Mouse (Mus musculus) adrenal gland, postnatal 36 days (tissue): ENCODE measurements around the gene Sds. TPM values are rescaled to one million over a fixed set of nuclear protein-coding genes. Genes with fewer than 3 reads are reported as not detected.

ENCODE experiments used
- DNase-seq, 2 experiments: peaks; one replicate each; pipeline ENCODE4 v3.0.0; 2021; ENCODE audit warnings: mixed read lengths in 1 of 2
- total RNA-seq, 2 experiments: library from RNA; stranded (reverse); gene quantifications; 2 replicates each; pipeline ENCODE4 v1.2.3; 2021

The Sds gene
- total RNA-seq, 2 experiments from 2014 or later, result 1.3 TPM; not detected in 1

GRCm38 (mm10) chr5:120439887-120440670, 36.2 kb upstream of the Sds start:
- peak; percentile 35 to 46 for DNase-seq

GRCm38 (mm10) chr5:120440733-120441132, 35.6 kb upstream of the Sds start:
- peak; percentile 94 to 95 for DNase-seq

GRCm38 (mm10) chr5:120447305-120447704, 29.0 kb upstream of the Sds start:
- no peak for DNase-seq

GRCm38 (mm10) chr5:120454756-120455337, 21.5 kb upstream of the Sds start:
- DNase-seq, result no peak

GRCm38 (mm10) chr5:120456253-120456652, 20.1 kb upstream of the Sds start:
- DNase-seq, result no peak

- DNase-seq, result peak; percentile 28 to 65
Observed at GRCm38 (mm10) chr5:120456841-120457554, 19.3 kb upstream of the Sds start.

GRCm38 (mm10) chr5:120457628-120458027, 18.7 kb upstream of the Sds start:
- DNase-seq, result peak; percentile 65 to 78

- DNase-seq, result peak; percentile 46 to 47
Observed at GRCm38 (mm10) chr5:120459133-120459532, 17.2 kb upstream of the Sds start.

- DNase-seq, result no peak
Observed at GRCm38 (mm10) chr5:120461902-120462301, 14.4 kb upstream of the Sds start.

GRCm38 (mm10) chr5:120464321-120464720, 12.0 kb upstream of the Sds start:
- DNase-seq, result peak in 1 of 2 experiments; percentile 40

- DNase-seq, result peak in 1 of 2 experiments; percentile 64
Observed at GRCm38 (mm10) chr5:120465062-120465461, 11.3 kb upstream of the Sds start.

- peak; percentile 89 to 90 for DNase-seq
Observed at GRCm38 (mm10) chr5:120465860-120466259, 10.5 kb upstream of the Sds start.

GRCm38 (mm10) chr5:120467026-120467425, 9.3 kb upstream of the Sds start:
- DNase-seq, result peak; percentile 68 to 79

- no peak for DNase-seq
Observed at GRCm38 (mm10) chr5:120468336-120468735, 8.0 kb upstream of the Sds start.

- DNase-seq, result no peak
Observed at GRCm38 (mm10) chr5:120468830-120469229, 7.5 kb upstream of the Sds start.

- no peak for DNase-seq
Observed at GRCm38 (mm10) chr5:120471538-120471937, 4.8 kb upstream of the Sds start.

- peak; percentile 32 to 33 for DNase-seq
Observed at GRCm38 (mm10) chr5:120472770-120473169, 3.6 kb upstream of the Sds start, which contains the start of gene Sdsl. TSS of gene Sdsl (minus strand) at chr5:120472810.

- no peak for DNase-seq
Observed at GRCm38 (mm10) chr5:120473361-120473760, 3.0 kb upstream of the Sds start.

- no peak for DNase-seq
Observed at GRCm38 (mm10) chr5:120475861-120476260, 465 bp upstream of the Sds start.

GRCm38 (mm10) chr5:120477993-120478392, 1.7 kb downstream of the Sds start:
- DNase-seq, result no peak

- DNase-seq, result no peak
Observed at GRCm38 (mm10) chr5:120479538-120479937, 3.2 kb downstream of the Sds start.

- no peak for DNase-seq
Observed at GRCm38 (mm10) chr5:120481205-120481604, 4.9 kb downstream of the Sds start.

- peak in 1 of 2 experiments; percentile 52 for DNase-seq
Observed at GRCm38 (mm10) chr5:120483399-120483798, 7.1 kb downstream of the Sds start.
